Mouse (Mus musculus) C2C12 (cell line): Measurements from ENCODE around the gene Tmem255a. TPM values are rescaled to one million over a fixed set of nuclear protein-coding genes. Genes with fewer than 3 reads are reported as not detected.

Experiments
- H3K27me3 ChIP-seq: one replicate; pipeline ENCODE4 v1.6.1; 2011; ENCODE audit not compliant: control insufficient read depth, insufficient read depth, insufficient read length
- H3K36me3 ChIP-seq: one replicate; pipeline ENCODE4 v1.6.1; 2011; ENCODE audit not compliant: control insufficient read depth, insufficient read depth
- H3K4me3 ChIP-seq: one replicate; pipeline ENCODE4 v1.5.1; 2011; ENCODE audit warnings: mild to moderate bottlenecking, control low read depth; ENCODE audit not compliant: poor library complexity, insufficient read depth, severe bottlenecking
- H3K79me2 ChIP-seq: one replicate; pipeline ENCODE4 v1.6.1; 2011; ENCODE audit not compliant: control insufficient read depth, insufficient read depth
- H3K79me3 ChIP-seq: one replicate; pipeline ENCODE4 v1.6.1; 2011; ENCODE audit warnings: low read depth, control low read depth
- H3ac ChIP-seq: one replicate; pipeline ENCODE3; 2011; ENCODE audit warnings: low read depth; ENCODE audit not compliant: control insufficient read depth, insufficient read length
- CEBPB ChIP-seq: IDR thresholded peaks from one replicate; pipeline ENCODE4 v1.6.1; 2011; ENCODE audit warnings: low read depth, mild to moderate bottlenecking, control low read depth, moderate library complexity
- CTCF ChIP-seq: IDR thresholded peaks from one replicate; pipeline ENCODE4 v1.5.1; 2011; ENCODE audit not compliant: control insufficient read depth, insufficient read depth, insufficient read length
- FOSL1 ChIP-seq: IDR thresholded peaks from one replicate; pipeline ENCODE4 v1.8.0; 2011; ENCODE audit warnings: mild to moderate bottlenecking, low read length; ENCODE audit not compliant: poor library complexity, insufficient read depth, severe bottlenecking
- MAX ChIP-seq: IDR thresholded peaks from one replicate; pipeline ENCODE4 v1.6.1; 2011; ENCODE audit warnings: mild to moderate bottlenecking, control low read depth
- MYOD1 ChIP-seq: IDR thresholded peaks from one replicate; pipeline ENCODE4 v1.6.1; 2011; ENCODE audit warnings: low read depth; ENCODE audit not compliant: control insufficient read depth, insufficient read length
- MYOG ChIP-seq: IDR thresholded peaks from one replicate; pipeline ENCODE4 v1.6.1; 2011; ENCODE audit not compliant: control insufficient read depth, insufficient read length; ENCODE audit errors: extremely low read depth
- USF1 ChIP-seq: IDR thresholded peaks from one replicate; pipeline ENCODE4 v1.6.1; 2011; ENCODE audit warnings: low read depth, mild to moderate bottlenecking, control low read depth, moderate library complexity
- polyA plus RNA-seq: library from polyadenylated mRNA; unstranded; fragments of >200 nt; fragmentation: generic; extraction: Trizol; gene quantifications from one replicate; pipeline ENCODE4 v1.2.1, GENCODE M21; 2012; ENCODE audit warnings: missing spikeins

Tmem255a gene
- polyA plus RNA-seq, 1 experiment, result 0.06 TPM

- TF ChIP-seq MYOD1 (no peak), FOSL1 (no peak), CEBPB (no peak), CTCF (no peak), MAX (no peak), USF1 (no peak)
- H3K79me2 ChIP-seq, result no peaks in the 10 kb centered on the region
These were observed 14.5 kb downstream of the Tmem255a start for GRCm38 (mm10) chrX:38237731-38238130.

DNA sequence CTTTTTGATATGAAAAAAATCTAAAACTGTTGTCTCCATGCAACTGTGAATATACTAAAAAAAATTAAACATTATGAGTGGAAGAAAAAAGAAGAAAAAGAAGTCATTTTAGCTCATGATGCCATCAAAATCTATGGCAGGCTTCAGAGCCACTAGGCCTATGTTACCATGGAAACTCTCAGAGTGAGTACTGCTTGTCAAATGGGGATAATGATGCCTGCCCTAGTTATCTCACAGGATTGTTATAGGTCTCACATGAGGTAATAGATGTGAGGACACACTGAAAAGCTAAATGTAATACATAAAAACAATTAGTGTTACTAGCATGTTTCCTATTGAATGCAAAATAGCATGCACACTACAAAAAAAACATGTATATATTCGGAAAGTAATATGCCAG lies 22.4 kb downstream of the Tmem255a start:
- Histone ChIP-seq H3K79me3 (no peaks in the 10 kb centered on the region), H3K36me3 (no peaks in the 10 kb centered on the region), H3K27me3 (no peaks in the 10 kb centered on the region), H3ac (no peak overlapping the region), H3K4me3 (no peak overlapping the region), H3K79me2 (no peaks in the 10 kb centered on the region)
- TF ChIP-seq MYOG, result no peak
- no peak for TF ChIP-seq CEBPB
- TF ChIP-seq FOSL1, result no peak
- no peak for TF ChIP-seq MYOD1
- no peak for TF ChIP-seq MAX
- TF ChIP-seq USF1, result no peak
- no peak for TF ChIP-seq CTCF

More at GRCm38 (mm10) chrX:38237731-38238130, 14.5 kb downstream of the Tmem255a start:
- H3K79me3 ChIP-seq, result no peaks in the 10 kb centered on the region
- no peaks in the 10 kb centered on the region for H3K36me3 ChIP-seq
- no peak overlapping the region for H3K4me3 ChIP-seq
- H3K27me3 ChIP-seq, result no peaks in the 10 kb centered on the region
- no peak overlapping the region for H3ac ChIP-seq

GRCm38 (mm10) chrX:38222757-38223156 lies 29.5 kb downstream of the Tmem255a start:
- Histone ChIP-seq H3K79me3 (no peaks in the 10 kb centered on the region), H3ac (no peak overlapping the region), H3K36me3 (no peaks in the 10 kb centered on the region), H3K4me3 (no peak overlapping the region), H3K27me3 (no peaks in the 10 kb centered on the region), H3K79me2 (no peaks in the 10 kb centered on the region)
- TF ChIP-seq CTCF (no peak), USF1 (no peak), MYOG (no peak), FOSL1 (no peak), MAX (no peak), CEBPB (no peak), MYOD1 (no peak)

DNA sequence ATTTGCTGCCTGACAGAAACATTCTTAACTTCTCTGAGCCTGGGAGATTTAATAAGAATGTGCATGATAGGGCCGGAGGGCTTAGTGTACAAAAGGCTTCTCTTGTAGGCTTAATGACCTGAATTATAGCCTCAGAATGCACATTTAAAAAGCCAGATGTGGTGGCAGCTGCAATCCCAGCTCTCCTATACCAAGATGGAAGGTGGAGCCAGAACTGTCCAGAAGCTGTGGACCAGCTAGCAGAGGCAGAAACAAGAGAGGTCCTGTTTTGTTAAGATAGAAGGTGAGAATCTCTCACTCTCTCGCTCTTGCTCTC lies 34.6 kb downstream of the Tmem255a start:
- no peaks in the 10 kb centered on the region for H3K79me2 ChIP-seq
- no peaks in the 10 kb centered on the region for H3K36me3 ChIP-seq
- H3ac ChIP-seq, result no peak overlapping the region
- TF ChIP-seq FOSL1, result no peak
- no peak for TF ChIP-seq MYOG
- no peak for TF ChIP-seq CEBPB
- TF ChIP-seq MAX, result no peak
- H3K27me3 ChIP-seq, result no peaks in the 10 kb centered on the region
- H3K4me3 ChIP-seq, result no peak overlapping the region
- no peaks in the 10 kb centered on the region for H3K79me3 ChIP-seq

DNA sequence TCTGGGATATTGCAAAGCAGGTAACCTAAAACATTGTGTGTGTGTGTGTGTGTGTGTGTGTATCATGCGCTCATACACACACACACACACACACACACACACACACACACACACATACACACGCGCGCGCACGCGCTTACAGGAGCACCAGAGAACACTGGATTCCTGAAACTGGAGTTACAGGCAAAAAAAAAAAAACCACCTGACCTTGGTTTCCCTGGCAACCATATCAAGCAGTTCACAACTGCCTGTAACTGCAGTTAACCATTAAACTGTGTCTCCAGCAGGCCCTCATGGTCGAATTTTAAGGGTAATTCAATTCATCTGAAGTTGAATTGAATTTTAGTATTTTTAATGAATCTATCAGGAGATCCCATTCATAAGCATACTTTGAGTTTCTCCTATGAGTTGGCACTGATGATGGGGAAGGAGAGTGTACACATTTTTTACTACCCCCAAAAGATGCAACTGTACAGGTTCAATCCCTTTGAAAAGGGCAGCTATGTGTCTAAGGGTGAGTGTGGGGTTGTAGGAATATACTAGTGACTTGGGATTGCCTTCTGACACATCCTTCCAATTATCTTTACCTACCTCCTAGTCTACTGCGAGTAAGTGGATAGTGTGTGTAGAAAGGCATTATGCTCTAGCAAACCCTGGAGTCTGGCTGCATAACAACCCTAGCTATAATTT lies 35.1 kb downstream of the Tmem255a start:
- no peak overlapping the region for H3K4me3 ChIP-seq
- no peaks in the 10 kb centered on the region for H3K27me3 ChIP-seq
- no peaks in the 10 kb centered on the region for H3K36me3 ChIP-seq
- no peaks in the 10 kb centered on the region for H3K79me3 ChIP-seq
- no peak overlapping the region for H3ac ChIP-seq
- TF ChIP-seq FOSL1 (no peak), CEBPB (no peak), MYOG (no peak), CTCF (no peak)
- no peaks in the 10 kb centered on the region for H3K79me2 ChIP-seq

GRCm38 (mm10) chrX:38207392-38207791 lies 44.8 kb downstream of the Tmem255a start:
- TF ChIP-seq USF1, result no peak
- TF ChIP-seq CTCF, result no peak
- TF ChIP-seq FOSL1, result no peak
- no peak for TF ChIP-seq MYOD1
- no peak for TF ChIP-seq MAX
- no peak for TF ChIP-seq MYOG
- no peak for TF ChIP-seq CEBPB
- no peaks in the 10 kb centered on the region for H3K36me3 ChIP-seq
- H3K27me3 ChIP-seq, result no peaks in the 10 kb centered on the region
- H3ac ChIP-seq, result no peak overlapping the region
- H3K4me3 ChIP-seq, result no peak overlapping the region
- no peaks in the 10 kb centered on the region for H3K79me2 ChIP-seq
- H3K79me3 ChIP-seq, result no peaks in the 10 kb centered on the region

GRCm38 (mm10) chrX:38201816-38202215 lies 50.4 kb downstream of the Tmem255a start:
- TF ChIP-seq MYOD1 (no peak), FOSL1 (no peak), MAX (no peak), CEBPB (no peak), MYOG (no peak), CTCF (no peak), USF1 (no peak)
- no peaks in the 10 kb centered on the region for H3K79me3 ChIP-seq
- H3ac ChIP-seq, result no peak overlapping the region
- H3K79me2 ChIP-seq, result no peaks in the 10 kb centered on the region
- no peaks in the 10 kb centered on the region for H3K27me3 ChIP-seq
- no peaks in the 10 kb centered on the region for H3K36me3 ChIP-seq
- H3K4me3 ChIP-seq, result no peak overlapping the region
